Mouse (Mus musculus): ENCODE measurements around the gene Polr1b. TPM values are rescaled to one million over a fixed set of nuclear protein-coding genes. Genes with fewer than 3 reads are reported as not detected.
A peak's percentile ranks its signal among the peaks of the same experiment; 100 is the strongest.

The Polr1b gene
- polyA plus RNA-seq, 1 experiment from 2014 or later: 17.4 TPM

- no peak for TF ChIP-seq CTCF (IDR thresholded peaks at IDR 0.05; ENCODE audit: low read depth)
- 73% methylated on average over 10 of the region's 10 CpGs for WGBS
- no peak overlapping the region for H3K4me3 ChIP-seq (replicated peaks; ENCODE audit: low read depth, low read length)
Measured at GRCm38 (mm10) chr2:129061456-129062059, 39.2 kb upstream of the Polr1b start.

GRCm38 (mm10) chr2:129065437-129066282 lies 35.1 kb upstream of the Polr1b start, which contains the start of gene Ttl:
Ttl (plus strand) TSS chr2:129065942.
- no peaks in the 10 kb centered on the region for H3K9me3 ChIP-seq (replicated peaks; ENCODE audit: low read length)
- no peak for TF ChIP-seq CTCF (IDR thresholded peaks at IDR 0.05; ENCODE audit: low read depth)

More at GRCm38 (mm10) chr2:129061456-129062059, 39.2 kb upstream of the Polr1b start:
- Histone ChIP-seq H3K27me3 (ENCODE audit: insufficient read depth, low read length) (no peaks in the 10 kb centered on the region), H3K4me1 (replicated peaks; ENCODE audit: insufficient read depth, low read length) (no peaks in the 10 kb centered on the region), H3K9me3 (replicated peaks; ENCODE audit: low read length) (no peaks in the 10 kb centered on the region), H3K4me2 (ENCODE audit: low read length) (no peak overlapping the region), H3K9ac (ENCODE audit: low read depth, low read length) (no peak overlapping the region), H3K27ac (no peak overlapping the region), H3K36me3 (ENCODE audit: insufficient read depth, low read length) (no peaks in the 10 kb centered on the region)
- no peak for ATAC-seq (replicated peaks; ENCODE audit: low FRiP score, low read depth)
- DNase-seq (ENCODE audit: low spot score): no peak

GRCm38 (mm10) chr2:129066326-129066725 lies 34.5 kb upstream of the Polr1b start:
- Histone ChIP-seq H3K4me1 (replicated peaks; ENCODE audit: insufficient read depth, low read length) (no peaks in the 10 kb centered on the region), H3K27ac (peak overlapping the region; percentile 62)

More at GRCm38 (mm10) chr2:129065437-129066282, 35.1 kb upstream of the Polr1b start, which contains the start of gene Ttl:
- WGBS: 1% methylated on average over 62 of the region's 62 CpGs
- peak; percentile 75 for DNase-seq (ENCODE audit: low spot score)
- peak within 1 kb of the TSS; percentile 67 for H3K4me3 ChIP-seq (replicated peaks; ENCODE audit: low read depth, low read length)
- no peaks in the 10 kb centered on the region for H3K27me3 ChIP-seq (ENCODE audit: insufficient read depth, low read length)
- ATAC-seq (replicated peaks; ENCODE audit: low FRiP score, low read depth): peak; percentile 95
- H3K4me1 ChIP-seq (replicated peaks; ENCODE audit: insufficient read depth, low read length): no peaks in the 10 kb centered on the region
- H3K4me2 ChIP-seq (ENCODE audit: low read length): peak within 1 kb of the TSS; percentile 68
- H3K9ac ChIP-seq (ENCODE audit: low read depth, low read length): peak within 1 kb of the TSS; percentile 69
- H3K36me3 ChIP-seq (ENCODE audit: insufficient read depth, low read length): no peaks in the 10 kb centered on the region
- H3K27ac ChIP-seq: peak within 1 kb of the TSS; percentile 62

GRCm38 (mm10) chr2:129070296-129070695 lies 30.5 kb upstream of the Polr1b start:
- Histone ChIP-seq H3K4me2 (ENCODE audit: low read length) (no peak overlapping the region), H3K4me1 (replicated peaks; ENCODE audit: insufficient read depth, low read length) (no peaks in the 10 kb centered on the region), H3K4me3 (replicated peaks; ENCODE audit: low read depth, low read length) (no peak overlapping the region), H3K9me3 (replicated peaks; ENCODE audit: low read length) (no peaks in the 10 kb centered on the region), H3K27ac (no peak overlapping the region), H3K27me3 (ENCODE audit: insufficient read depth, low read length) (no peaks in the 10 kb centered on the region), H3K9ac (ENCODE audit: low read depth, low read length) (no peak overlapping the region), H3K36me3 (ENCODE audit: insufficient read depth, low read length) (no peaks in the 10 kb centered on the region)
- WGBS: 89% methylated on average over 3 of the region's 3 CpGs
- no peak for ATAC-seq (replicated peaks; ENCODE audit: low FRiP score, low read depth)
- no peak for DNase-seq (ENCODE audit: low spot score)
- TF ChIP-seq CTCF (IDR thresholded peaks at IDR 0.05; ENCODE audit: low read depth): no peak

More at GRCm38 (mm10) chr2:129066326-129066725, 34.5 kb upstream of the Polr1b start:
- peak overlapping the region; percentile 68 for H3K4me2 ChIP-seq (ENCODE audit: low read length)
- WGBS: 0% methylated on average over 20 of the region's 20 CpGs
- H3K9me3 ChIP-seq (replicated peaks; ENCODE audit: low read length): no peaks in the 10 kb centered on the region
- no peaks in the 10 kb centered on the region for H3K36me3 ChIP-seq (ENCODE audit: insufficient read depth, low read length)
- no peaks in the 10 kb centered on the region for H3K27me3 ChIP-seq (ENCODE audit: insufficient read depth, low read length)
- ATAC-seq (replicated peaks; ENCODE audit: low FRiP score, low read depth): peak; percentile 58; the same call in 1 of the 2 replicates
- peak overlapping the region; percentile 67 for H3K4me3 ChIP-seq (replicated peaks; ENCODE audit: low read depth, low read length)
- no peak for TF ChIP-seq CTCF (IDR thresholded peaks at IDR 0.05; ENCODE audit: low read depth)
- DNase-seq (ENCODE audit: low spot score): peak; percentile 81
- peak overlapping the region; percentile 69 for H3K9ac ChIP-seq (ENCODE audit: low read depth, low read length)

GRCm38 (mm10) chr2:129078313-129078712 lies 22.5 kb upstream of the Polr1b start:
- ATAC-seq (replicated peaks; ENCODE audit: low FRiP score, low read depth) (no peak), DNase-seq (ENCODE audit: low spot score) (no peak)

GRCm38 (mm10) chr2:129079194-129079593 lies 21.6 kb upstream of the Polr1b start:
- DNase-seq (ENCODE audit: low spot score): no peak
- ATAC-seq (replicated peaks; ENCODE audit: low FRiP score, low read depth): no peak
- no peak for TF ChIP-seq CTCF (IDR thresholded peaks at IDR 0.05; ENCODE audit: low read depth)
- no peaks in the 10 kb centered on the region for H3K9me3 ChIP-seq (replicated peaks; ENCODE audit: low read length)
- H3K4me2 ChIP-seq (ENCODE audit: low read length): no peak overlapping the region
- no peak overlapping the region for H3K4me3 ChIP-seq (replicated peaks; ENCODE audit: low read depth, low read length)
- no peaks in the 10 kb centered on the region for H3K4me1 ChIP-seq (replicated peaks; ENCODE audit: insufficient read depth, low read length)
- no peak overlapping the region for H3K27ac ChIP-seq
- 78% methylated on average over 2 of the region's 2 CpGs for WGBS
- H3K9ac ChIP-seq (ENCODE audit: low read depth, low read length): no peak overlapping the region
- H3K36me3 ChIP-seq (ENCODE audit: insufficient read depth, low read length): 0 out of 2 replicates have a peak, but pooled peaks cover 5% of the 10 kb centered on the region
- H3K27me3 ChIP-seq (ENCODE audit: insufficient read depth, low read length): no peaks in the 10 kb centered on the region

More at GRCm38 (mm10) chr2:129078313-129078712, 22.5 kb upstream of the Polr1b start:
- Histone ChIP-seq H3K27me3 (ENCODE audit: insufficient read depth, low read length) (no peaks in the 10 kb centered on the region), H3K36me3 (ENCODE audit: insufficient read depth, low read length) (0 out of 2 replicates have a peak, but pooled peaks cover 4% of the 10 kb centered on the region), H3K9ac (ENCODE audit: low read depth, low read length) (no peak overlapping the region), H3K27ac (no peak overlapping the region), H3K9me3 (replicated peaks; ENCODE audit: low read length) (no peaks in the 10 kb centered on the region), H3K4me1 (replicated peaks; ENCODE audit: insufficient read depth, low read length) (no peaks in the 10 kb centered on the region), H3K4me2 (ENCODE audit: low read length) (no peak overlapping the region), H3K4me3 (replicated peaks; ENCODE audit: low read depth, low read length) (no peak overlapping the region)
- WGBS: 84% methylated on average over 3 of the region's 3 CpGs
- peak; percentile 61 for TF ChIP-seq CTCF (IDR thresholded peaks at IDR 0.05; ENCODE audit: low read depth)

Data from kidney, postnatal 0 days (tissue).